Mouse (Mus musculus): ENCODE data around the gene Sipa1. TPM values are rescaled to one million over a fixed set of nuclear protein-coding genes. Genes with fewer than 3 reads are reported as not detected.

Gene Sipa1
- total and polyA plus RNA-seq, 3 experiments: 6.2 to 15.5 TPM; not detected in 1

- peak overlapping the region; percentile 70; the same call in 1 of the 2 replicates for H3K27ac ChIP-seq (ENCODE audit: control insufficient read depth, low read depth, low read length)
- peaks cover 11 to 33% of the 10 kb centered on the region in 2 experiments for H3K4me1 ChIP-seq (ENCODE audit: control insufficient read depth in 1 of 2, insufficient read depth in 2 of 2, low read length in 2 of 2)
- TF ChIP-seq CTCF (IDR thresholded peaks at IDR 0.05 in 2 of 3, conservative IDR thresholded peaks at IDR 0.05 in 1 of 3; ENCODE audit: control insufficient read depth in 1 of 3, insufficient read depth in 1 of 3, low read depth in 2 of 3, low read length in 3 of 3, poor library complexity in 1 of 3, severe bottlenecking in 1 of 3) (peak in 1 of 3 experiments; percentile 20; a peak in 2 of 6 replicates), KAT2A (conservative IDR thresholded peaks at IDR 0.05; ENCODE audit: low read depth, low read length) (no peak), ZNF384 (IDR thresholded peaks at IDR 0.05; ENCODE audit: low read depth, low read length) (no peak), SMC3 (IDR thresholded peaks at IDR 0.05; ENCODE audit: low read depth, low read length) (peak; percentile 11; the same call in 1 of the 2 replicates), NELFE (IDR thresholded peaks at IDR 0.05; ENCODE audit: low read depth, low read length) (no peak), TCF12 (IDR thresholded peaks at IDR 0.05; ENCODE audit: low read depth, low read length) (no peak)
- H3K36me3 ChIP-seq (ENCODE audit: control insufficient read depth in 1 of 2, insufficient read depth in 2 of 2, low read length in 2 of 2): peaks cover 0 to 37% of the 10 kb centered on the region in 2 experiments; a peak in 2 of 4 replicates
- DNase-seq (ENCODE audit: low read depth, low spot score): peak; percentile 31
- no peaks in the 10 kb centered on the region for H3K27me3 ChIP-seq (ENCODE audit: control insufficient read depth in 1 of 2, insufficient read depth in 2 of 2, low read length in 2 of 2)
- H3K9ac ChIP-seq (ENCODE audit: control insufficient read depth, low read depth, low read length, poor library complexity, severe bottlenecking): no peak overlapping the region
- no peaks in the 10 kb centered on the region for H3K9me3 ChIP-seq (replicated peaks; ENCODE audit: insufficient read depth, low read length)
- H3K4me3 ChIP-seq (ENCODE audit: control insufficient read depth in 1 of 2, insufficient read depth in 1 of 2, low read depth in 2 of 2, low read length in 2 of 2): no peak overlapping the region
- peaks cover 7% of the 10 kb centered on the region for H3K79me2 ChIP-seq (ENCODE audit: control insufficient read depth, insufficient read depth, low read length, poor library complexity)
Observed at GRCm38 (mm10) chr19:5611973-5612372, 51.5 kb downstream of the Sipa1 start.

- peak; percentile 94 for DNase-seq (ENCODE audit: low read depth, low spot score)
- H3K27ac ChIP-seq (ENCODE audit: control insufficient read depth, low read depth, low read length): peak within 1 kb of the TSS; percentile 98
- H3K4me3 ChIP-seq (ENCODE audit: control insufficient read depth in 1 of 2, insufficient read depth in 1 of 2, low read depth in 2 of 2, low read length in 2 of 2): peak within 1 kb of the TSS; percentile 89 to 93
- H3K9ac ChIP-seq (ENCODE audit: control insufficient read depth, low read depth, low read length, poor library complexity, severe bottlenecking): peak within 1 kb of the TSS; percentile 90
- H3K4me1 ChIP-seq (ENCODE audit: control insufficient read depth in 1 of 2, insufficient read depth in 2 of 2, low read length in 2 of 2): peaks cover 11 to 33% of the 10 kb centered on the region in 2 experiments
- H3K79me2 ChIP-seq (ENCODE audit: control insufficient read depth, insufficient read depth, low read length, poor library complexity): peaks cover 7% of the 10 kb centered on the region
- H3K27me3 ChIP-seq (ENCODE audit: control insufficient read depth in 1 of 2, insufficient read depth in 2 of 2, low read length in 2 of 2): no peaks in the 10 kb centered on the region
- H3K9me3 ChIP-seq (replicated peaks; ENCODE audit: insufficient read depth, low read length): no peaks in the 10 kb centered on the region
- H3K36me3 ChIP-seq (ENCODE audit: control insufficient read depth in 1 of 2, insufficient read depth in 2 of 2, low read length in 2 of 2): peaks cover 0 to 37% of the 10 kb centered on the region in 2 experiments; a peak in 2 of 4 replicates
- TF ChIP-seq MAZ (IDR thresholded peaks at IDR 0.05; ENCODE audit: low read depth, low read length) (peak; percentile 51), MYB (IDR thresholded peaks at IDR 0.05; ENCODE audit: low read depth, low read length) (no peak), USF1 (IDR thresholded peaks at IDR 0.05; ENCODE audit: low read depth, low read length) (peak; percentile 98), MXI1 (IDR thresholded peaks at IDR 0.05; ENCODE audit: low read depth, low read length) (peak; percentile 93), MAX (IDR thresholded peaks at IDR 0.05; ENCODE audit: low read length) (peak; percentile 90), BHLHE40 (IDR thresholded peaks at IDR 0.05; ENCODE audit: borderline replicate concordance, low read depth, low read length) (peak; percentile 70), CHD2 (IDR thresholded peaks at IDR 0.05; ENCODE audit: low read length) (no peak), TCF12 (IDR thresholded peaks at IDR 0.05; ENCODE audit: low read depth, low read length) (peak; percentile 40; the same call in 1 of the 2 replicates), POLR2AphosphoS5 (IDR thresholded peaks at IDR 0.05; ENCODE audit: borderline replicate concordance, low read depth, low read length) (no peak), ZC3H11A (IDR thresholded peaks at IDR 0.05; ENCODE audit: low read depth, low read length) (no peak), CHD1 (IDR thresholded peaks at IDR 0.05; ENCODE audit: low read depth, low read length) (no peak), JUND (IDR thresholded peaks at IDR 0.05; ENCODE audit: low read depth, low read length) (no peak), ELF1 (IDR thresholded peaks at IDR 0.05; ENCODE audit: low read depth, low read length) (peak; percentile 84), EP300 (IDR thresholded peaks at IDR 0.05; ENCODE audit: low read depth in 1 of 2, low read length in 2 of 2) (no peak; a peak in 1 of 4 replicates), MEF2A (IDR thresholded peaks at IDR 0.05; ENCODE audit: extremely low read depth, insufficient replicate concordance, low read depth, low read length, poor library complexity, severe bottlenecking) (0 out of 2 replicates have a peak, but pooled peaks have one; percentile 43), ZKSCAN1 (IDR thresholded peaks at IDR 0.05; ENCODE audit: low read depth, low read length) (no peak), POLR2AphosphoS2 (IDR thresholded peaks at IDR 0.05; ENCODE audit: low read length) (0 out of 2 replicates have a peak, but pooled peaks have one; percentile 44), GATA1 (IDR thresholded peaks at IDR 0.05; ENCODE audit: low read depth, low read length) (no peak), TAL1 (IDR thresholded peaks at IDR 0.05; ENCODE audit: low read length) (no peak), NELFE (IDR thresholded peaks at IDR 0.05; ENCODE audit: low read depth, low read length) (peak; percentile 77), HCFC1 (IDR thresholded peaks at IDR 0.05; ENCODE audit: low read depth, low read length) (peak; percentile 91), MYC (IDR thresholded peaks at IDR 0.05; ENCODE audit: low read depth, low read length) (peak; percentile 36; the same call in 1 of the 2 replicates), CTCF (IDR thresholded peaks at IDR 0.05 in 2 of 3, conservative IDR thresholded peaks at IDR 0.05 in 1 of 3; ENCODE audit: control insufficient read depth in 1 of 3, insufficient read depth in 1 of 3, low read depth in 2 of 3, low read length in 3 of 3, poor library complexity in 1 of 3, severe bottlenecking in 1 of 3) (peak in 1 of 3 experiments; percentile 16; a peak in 1 of 6 replicates), USF2 (IDR thresholded peaks at IDR 0.05; ENCODE audit: borderline replicate concordance in 1 of 2, insufficient read depth in 1 of 2, low read depth in 1 of 2, low read length in 2 of 2) (peak; percentile 60 to 88; a peak in 3 of 4 replicates), SMC3 (IDR thresholded peaks at IDR 0.05; ENCODE audit: low read depth, low read length) (no peak), ZNF384 (IDR thresholded peaks at IDR 0.05; ENCODE audit: low read depth, low read length) (no peak)
Observed at GRCm38 (mm10) chr19:5609547-5610404, 53.7 kb downstream of the Sipa1 start, which contains the start of gene Kat5. Kat5 (minus strand) TSS chr19:5610237.

Data from MEL (cell line).